Mouse (Mus musculus): Measurements from ENCODE around the gene Cer1.

DNA sequence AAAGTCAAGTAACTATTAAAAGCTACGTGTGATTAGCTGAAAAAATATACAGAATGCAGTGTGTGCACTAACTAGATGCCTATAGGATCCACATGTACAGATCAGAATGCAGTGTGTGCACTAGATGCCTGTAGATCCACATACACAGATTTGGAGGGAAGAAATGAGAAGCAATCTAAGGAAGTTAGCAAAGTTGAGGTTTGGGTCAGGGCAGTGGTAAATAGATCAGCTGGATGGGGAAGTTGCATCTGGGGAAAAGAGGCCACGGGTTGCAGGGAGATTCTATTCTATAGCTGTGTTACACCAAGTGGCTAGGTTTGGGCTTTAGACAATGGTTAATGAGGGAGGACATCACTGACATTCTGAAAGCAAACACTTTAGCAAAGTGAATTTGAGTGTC, 33.7 kb upstream of the Cer1 start:
- TF ChIP-seq CTCF (IDR thresholded peaks at IDR 0.05; ENCODE audit: low read depth) (no peak), EP300 (IDR thresholded peaks at IDR 0.05; ENCODE audit: low read depth) (no peak)

All from liver, embryonic 14.5 days (tissue).